Mouse (Mus musculus): ENCODE data around the gene Ttc9c.
A peak's percentile ranks its signal among the peaks of the same experiment; 100 is the strongest.
"Not testable (repeated sequence)": the region's sequence is repeated elsewhere in the genome, so short reads cannot be mapped to it uniquely, and the experiment has no call there.

Ttc9c gene

GRCm38 (mm10) chr19:8818801-8819595, at the start of gene Ttc9c:
Ttc9c (minus strand) TSS chr19:8819333.
- peak; percentile 99 for DNase-seq

- DNase-seq = no peak
Observed at GRCm38 (mm10) chr19:8864265-8864664, 45.1 kb upstream of the Ttc9c start.

GRCm38 (mm10) chr19:8859018-8859417, 39.9 kb upstream of the Ttc9c start:
- DNase-seq = peak; percentile 31

- peak; percentile 55 for DNase-seq
Observed at GRCm38 (mm10) chr19:8857689-8858088, 38.6 kb upstream of the Ttc9c start.

- no peak for DNase-seq
Observed at GRCm38 (mm10) chr19:8853117-8853516, 34.0 kb upstream of the Ttc9c start.

GRCm38 (mm10) chr19:8852236-8852928, 33.2 kb upstream of the Ttc9c start:
- no peak for DNase-seq

GRCm38 (mm10) chr19:8851639-8852038, 32.5 kb upstream of the Ttc9c start:
- DNase-seq = no peak

GRCm38 (mm10) chr19:8850402-8850901, 31.3 kb upstream of the Ttc9c start, which contains the start of gene Lrrn4cl:
Lrrn4cl (plus strand) TSS chr19:8850768.
- peak; percentile 61 for DNase-seq

- DNase-seq = no peak
Observed at GRCm38 (mm10) chr19:8848356-8848755, 29.2 kb upstream of the Ttc9c start.

- peak; percentile 88 for DNase-seq
Observed at GRCm38 (mm10) chr19:8844371-8845129, 25.4 kb upstream of the Ttc9c start.

GRCm38 (mm10) chr19:8842961-8843360, 23.8 kb upstream of the Ttc9c start:
- no peak for DNase-seq

GRCm38 (mm10) chr19:8841012-8841411, 21.9 kb upstream of the Ttc9c start:
- no peak for DNase-seq

- DNase-seq = peak; percentile 84
Observed at GRCm38 (mm10) chr19:8839908-8840791, 21.0 kb upstream of the Ttc9c start.

- peak; percentile 57 for DNase-seq
Observed at GRCm38 (mm10) chr19:8839103-8839907, 20.2 kb upstream of the Ttc9c start, which contains the start of gene Gng3. Gng3 (minus strand) TSS chr19:8839194.

- DNase-seq = peak; percentile 39
Observed at GRCm38 (mm10) chr19:8838041-8838730, 19.1 kb upstream of the Ttc9c start.

GRCm38 (mm10) chr19:8837251-8837791, 18.2 kb upstream of the Ttc9c start, which contains the start of gene Bscl2:
Bscl2 (plus strand) TSS chr19:8837467.
- peak; percentile 92 for DNase-seq

GRCm38 (mm10) chr19:8836327-8836726, 17.2 kb upstream of the Ttc9c start:
- DNase-seq = not testable (repeated sequence)

- no peak for DNase-seq
Observed at GRCm38 (mm10) chr19:8832971-8833370, 13.8 kb upstream of the Ttc9c start.

- DNase-seq = no peak
Observed at GRCm38 (mm10) chr19:8831262-8831661, 12.1 kb upstream of the Ttc9c start.

GRCm38 (mm10) chr19:8830664-8831063, 11.5 kb upstream of the Ttc9c start:
- no peak for DNase-seq

Data from embryo, embryonic 11 days (tissue).